Mouse (Mus musculus) bone marrow macrophage, adult 2 months (primary cell): ENCODE data around the gene Bri3bp.

Experiments
- CTCF ChIP-seq: IDR thresholded peaks from 2 replicates; pipeline ENCODE4 v1.5.1; 2012; ENCODE audit warnings: low read depth, mild to moderate bottlenecking, low read length, moderate library complexity
- POLR2A ChIP-seq: IDR thresholded peaks from 2 replicates; pipeline ENCODE4 v1.6.1; 2012; ENCODE audit warnings: mild to moderate bottlenecking, low read depth, low read length, borderline replicate concordance

DNA sequence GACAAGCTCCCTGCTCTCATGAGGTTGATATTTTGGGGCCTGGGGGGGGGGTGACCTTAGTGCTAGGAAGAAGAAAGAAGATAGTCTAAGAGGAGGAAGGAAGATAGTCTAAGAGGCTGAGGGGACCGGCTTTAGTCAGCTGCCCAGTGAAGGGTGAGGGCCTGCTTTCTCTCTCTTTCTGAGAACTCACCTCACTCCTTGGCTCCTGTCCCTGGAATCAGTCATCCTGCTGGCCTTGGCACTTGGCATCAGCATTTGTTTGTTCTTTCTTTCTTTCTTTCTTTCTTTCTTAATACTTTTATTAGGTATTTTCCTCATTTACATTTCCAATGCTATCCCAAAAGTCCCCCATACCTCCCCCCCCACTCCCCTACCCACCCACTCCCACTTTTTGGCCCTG, 44.7 kb downstream of the Bri3bp start:
- TF ChIP-seq CTCF, result no peak
- TF ChIP-seq POLR2A, result no peak
